Mouse (Mus musculus): ENCODE measurements at regions not wholly inside any gene's neighbourhood (a gene's known extent, or its start where the extent isn't known, plus 50 kb on each side); places are given as distances from the start of the nearest gene placed in this dataset.

DNA sequence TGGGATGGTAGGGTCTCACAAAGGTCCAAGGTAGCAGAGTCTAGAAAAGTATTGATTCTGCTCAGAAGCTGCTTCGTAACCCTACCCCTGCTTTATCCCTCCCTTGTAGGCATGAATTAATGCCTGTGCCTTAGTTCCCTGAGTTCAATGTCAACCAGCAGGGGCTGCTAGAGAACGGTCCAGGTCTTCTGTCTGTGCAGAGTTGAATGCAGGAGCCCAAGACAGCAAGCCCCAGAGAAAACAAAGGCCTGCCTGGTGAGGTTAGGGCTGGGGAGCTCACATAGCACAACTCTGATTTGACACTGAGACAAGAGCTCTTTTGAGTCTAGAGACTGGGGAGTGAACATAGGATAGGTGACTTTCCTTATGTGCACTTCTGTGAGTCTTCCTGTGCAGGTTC, 56.6 kb downstream of the Olig3 start:
- H3K27me3 ChIP-seq = no peaks in the 10 kb centered on the region
- no peak overlapping the region for H3K9ac ChIP-seq
- H3K4me1 ChIP-seq (replicated peaks) = no peaks in the 10 kb centered on the region
- H3K4me2 ChIP-seq = no peak overlapping the region
- H3K4me3 ChIP-seq = no peak overlapping the region
- 49% methylated on average over 2 of the region's 2 CpGs for WGBS
- no peaks in the 10 kb centered on the region for H3K36me3 ChIP-seq
- no peak for ATAC-seq (replicated peaks; ENCODE audit: insufficient number of reproducible peaks, insufficient read depth, low FRiP score, low read depth)
- H3K27ac ChIP-seq = no peak overlapping the region
- no peaks in the 10 kb centered on the region for H3K9me3 ChIP-seq (replicated peaks)

DNA sequence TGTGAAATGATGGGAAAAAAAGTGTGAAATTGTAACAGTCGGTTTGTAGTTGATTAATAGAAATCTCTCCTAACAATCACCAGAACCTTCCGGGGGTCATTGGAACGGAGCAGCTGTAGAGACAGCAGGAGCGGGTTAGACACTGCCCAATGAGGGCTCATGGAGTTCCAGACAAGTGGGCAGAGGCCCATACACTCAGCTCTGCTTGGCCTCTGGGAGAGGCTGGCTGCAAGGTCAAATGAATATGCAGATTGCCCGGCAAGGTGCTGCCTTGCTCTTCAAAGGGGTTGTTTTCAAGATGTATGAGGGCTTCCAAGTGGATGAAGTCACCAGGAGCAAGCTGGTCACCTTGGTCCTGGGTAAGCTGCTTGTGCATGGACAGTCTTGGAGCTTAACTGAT, 57.6 kb downstream of the Olig3 start:
- Histone ChIP-seq H3K9me3 (replicated peaks) (no peaks in the 10 kb centered on the region), H3K9ac (no peak overlapping the region), H3K4me1 (replicated peaks) (no peaks in the 10 kb centered on the region), H3K36me3 (no peaks in the 10 kb centered on the region), H3K4me3 (no peak overlapping the region), H3K27me3 (no peaks in the 10 kb centered on the region), H3K27ac (no peak overlapping the region), H3K4me2 (no peak overlapping the region)
- ATAC-seq (replicated peaks; ENCODE audit: insufficient number of reproducible peaks, insufficient read depth, low FRiP score, low read depth) = no peak
- 51% methylated on average over 5 of the region's 5 CpGs for WGBS

DNA sequence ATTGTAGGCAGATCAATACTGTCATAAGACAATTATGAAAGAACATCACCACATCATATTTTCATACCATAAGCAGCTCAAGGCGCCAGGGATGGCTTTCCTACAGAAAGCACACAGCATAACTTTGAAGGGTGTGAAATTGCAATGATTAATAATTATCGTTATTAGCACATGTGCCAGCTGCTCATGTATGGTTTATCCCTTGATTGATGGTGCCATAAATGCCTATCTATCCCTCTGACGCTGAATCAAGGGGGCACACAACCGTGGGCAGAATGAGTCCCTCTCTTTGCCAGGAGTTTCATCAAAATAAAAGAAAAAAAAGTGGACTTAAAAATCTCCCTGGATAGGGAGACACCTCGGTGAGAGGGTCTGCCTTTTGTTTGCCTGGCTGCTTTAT, 58.5 kb downstream of the Olig3 start:
- Histone ChIP-seq H3K27me3 (no peaks in the 10 kb centered on the region), H3K4me3 (no peak overlapping the region), H3K36me3 (no peaks in the 10 kb centered on the region), H3K9ac (no peak overlapping the region), H3K4me2 (no peak overlapping the region), H3K9me3 (replicated peaks) (no peaks in the 10 kb centered on the region), H3K4me1 (replicated peaks) (no peaks in the 10 kb centered on the region), H3K27ac (no peak overlapping the region)
- ATAC-seq (replicated peaks; ENCODE audit: insufficient number of reproducible peaks, insufficient read depth, low FRiP score, low read depth) = no peak
- WGBS = 61% methylated on average over 5 of the region's 5 CpGs

DNA sequence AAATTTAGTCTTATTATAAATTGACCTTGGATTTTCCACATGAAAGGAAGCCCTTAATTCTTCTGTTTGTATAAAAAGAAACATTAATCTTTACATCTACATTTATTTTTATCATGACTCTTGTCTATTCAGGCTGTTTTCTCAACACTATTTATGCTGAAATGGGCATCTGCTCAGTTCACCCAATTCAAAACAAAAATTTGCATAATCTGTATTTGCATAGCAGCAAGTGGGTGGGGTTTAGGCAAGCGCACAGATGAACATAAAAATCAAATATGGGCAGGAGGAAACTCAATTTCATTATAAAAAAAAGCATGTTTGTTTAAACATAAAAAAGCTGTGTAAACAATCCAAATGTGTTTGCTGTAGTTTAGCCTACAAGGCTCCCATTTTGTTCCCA, 67.7 kb downstream of the Olig3 start:
- no peak for ATAC-seq (replicated peaks; ENCODE audit: insufficient number of reproducible peaks, insufficient read depth, low FRiP score, low read depth)
- no peaks in the 10 kb centered on the region for H3K4me1 ChIP-seq (replicated peaks)

DNA sequence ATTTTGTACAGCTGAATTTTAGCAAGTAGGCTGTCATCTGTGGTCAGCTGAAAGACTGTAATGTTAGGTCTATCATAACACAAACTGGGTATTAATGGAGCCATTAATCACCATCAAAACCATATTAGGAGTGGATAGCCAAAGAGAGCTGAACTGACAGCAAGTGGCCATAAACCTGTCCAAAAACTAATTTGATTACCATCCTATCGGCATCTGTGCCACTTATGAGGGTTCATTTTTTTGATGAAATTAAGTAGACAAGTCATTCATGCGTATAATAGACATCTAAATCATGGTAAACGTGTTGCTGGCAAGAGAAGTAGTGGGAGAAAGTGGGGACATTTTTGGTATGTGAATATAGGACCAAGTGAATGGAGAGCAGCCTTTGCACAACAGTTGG, 68.6 kb downstream of the Olig3 start:
- 67% methylated on average over 3 of the region's 3 CpGs for WGBS

More for the DNA sequence above, 67.7 kb downstream of the Olig3 start:
- H3K4me2 ChIP-seq = no peak overlapping the region
- WGBS = 67% methylated on average over 1 of the region's 1 CpGs
- no peaks in the 10 kb centered on the region for H3K27me3 ChIP-seq
- H3K27ac ChIP-seq = no peak overlapping the region
- H3K9me3 ChIP-seq (replicated peaks) = no peaks in the 10 kb centered on the region
- no peak overlapping the region for H3K4me3 ChIP-seq
- H3K36me3 ChIP-seq = no peaks in the 10 kb centered on the region
- no peak overlapping the region for H3K9ac ChIP-seq

DNA sequence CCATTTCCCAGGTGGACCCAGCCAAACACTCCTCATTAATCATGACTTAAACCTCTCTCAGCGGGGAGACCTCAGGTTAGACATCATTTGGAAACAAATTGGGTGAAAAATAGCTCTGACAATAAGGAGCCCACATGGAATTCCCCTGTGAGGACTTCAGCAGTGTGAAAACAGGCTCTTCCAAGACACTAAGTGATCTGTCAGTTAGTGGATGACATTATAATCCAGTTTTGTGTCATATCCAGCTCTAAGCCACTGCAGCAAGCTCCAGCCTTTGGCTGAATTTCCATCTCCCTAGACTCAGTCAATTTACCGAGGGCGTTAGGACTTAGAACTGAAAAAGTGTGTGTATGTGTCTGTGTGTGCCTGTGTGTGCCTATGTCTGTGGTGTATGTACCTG, 70.5 kb downstream of the Olig3 start:
- Histone ChIP-seq H3K4me1 (replicated peaks) (no peaks in the 10 kb centered on the region), H3K4me2 (no peak overlapping the region), H3K27ac (no peak overlapping the region), H3K9me3 (replicated peaks) (no peaks in the 10 kb centered on the region), H3K27me3 (no peaks in the 10 kb centered on the region), H3K9ac (no peak overlapping the region), H3K4me3 (no peak overlapping the region), H3K36me3 (no peaks in the 10 kb centered on the region)
- 83% methylated on average over 3 of the region's 3 CpGs for WGBS
- no peak for ATAC-seq (replicated peaks; ENCODE audit: insufficient number of reproducible peaks, insufficient read depth, low FRiP score, low read depth)

More for the DNA sequence above, 68.6 kb downstream of the Olig3 start:
- Histone ChIP-seq H3K9ac (no peak overlapping the region), H3K4me1 (replicated peaks) (no peaks in the 10 kb centered on the region), H3K4me3 (no peak overlapping the region), H3K27me3 (no peaks in the 10 kb centered on the region), H3K9me3 (replicated peaks) (no peaks in the 10 kb centered on the region), H3K27ac (no peak overlapping the region), H3K4me2 (no peak overlapping the region), H3K36me3 (no peaks in the 10 kb centered on the region)
- ATAC-seq (replicated peaks; ENCODE audit: insufficient number of reproducible peaks, insufficient read depth, low FRiP score, low read depth) = no peak

DNA sequence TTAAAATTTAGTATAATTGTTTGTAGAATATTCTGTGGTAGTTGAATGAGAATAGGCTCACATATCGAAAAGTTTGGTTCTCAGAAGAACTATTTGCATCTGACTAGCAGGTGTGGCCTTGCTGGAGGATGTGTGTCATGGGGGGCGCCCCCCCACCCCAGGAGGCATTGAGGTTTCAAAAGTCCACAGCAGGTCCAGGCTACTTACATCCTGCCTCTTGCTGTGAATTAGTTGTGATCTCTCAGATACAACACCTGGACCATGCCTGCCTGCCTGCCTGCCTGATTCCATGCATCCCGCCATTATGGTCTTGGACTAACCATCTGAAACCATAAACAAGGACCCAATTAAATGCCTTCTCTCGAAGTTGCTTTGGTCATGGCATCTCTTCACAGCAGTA, 76.2 kb downstream of the Olig3 start:
- H3K4me2 ChIP-seq = no peak overlapping the region
- no peaks in the 10 kb centered on the region for H3K36me3 ChIP-seq
- H3K9me3 ChIP-seq (replicated peaks) = no peaks in the 10 kb centered on the region
- no peaks in the 10 kb centered on the region for H3K4me1 ChIP-seq (replicated peaks)
- no peaks in the 10 kb centered on the region for H3K27me3 ChIP-seq
- 76% methylated on average over 4 of the region's 4 CpGs for WGBS
- H3K9ac ChIP-seq = no peak overlapping the region
- H3K27ac ChIP-seq = no peak overlapping the region
- no peak for ATAC-seq (replicated peaks; ENCODE audit: insufficient number of reproducible peaks, insufficient read depth, low FRiP score, low read depth)
- no peak overlapping the region for H3K4me3 ChIP-seq

DNA sequence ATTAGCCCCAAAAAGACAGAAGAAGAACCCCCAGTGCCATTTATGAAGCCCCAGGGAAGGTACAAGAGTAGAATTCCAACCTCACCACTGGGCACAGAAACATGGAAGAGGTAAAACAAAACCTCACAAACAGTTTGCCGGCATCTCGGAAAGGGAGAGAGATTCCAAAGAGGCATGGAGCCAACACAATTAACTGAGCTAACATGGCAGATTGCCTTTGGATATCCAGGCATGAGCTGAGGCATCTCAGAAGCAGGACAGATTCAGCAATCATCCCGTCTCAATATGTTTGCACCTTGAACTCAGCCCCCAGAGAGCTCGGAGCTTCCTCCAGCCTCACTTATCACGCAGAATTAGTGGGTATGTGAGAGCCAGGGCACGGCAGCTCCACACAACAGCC, 78.3 kb downstream of the Olig3 start:
- WGBS = 71% methylated on average over 6 of the region's 6 CpGs
- no peaks in the 10 kb centered on the region for H3K9me3 ChIP-seq (replicated peaks)

DNA sequence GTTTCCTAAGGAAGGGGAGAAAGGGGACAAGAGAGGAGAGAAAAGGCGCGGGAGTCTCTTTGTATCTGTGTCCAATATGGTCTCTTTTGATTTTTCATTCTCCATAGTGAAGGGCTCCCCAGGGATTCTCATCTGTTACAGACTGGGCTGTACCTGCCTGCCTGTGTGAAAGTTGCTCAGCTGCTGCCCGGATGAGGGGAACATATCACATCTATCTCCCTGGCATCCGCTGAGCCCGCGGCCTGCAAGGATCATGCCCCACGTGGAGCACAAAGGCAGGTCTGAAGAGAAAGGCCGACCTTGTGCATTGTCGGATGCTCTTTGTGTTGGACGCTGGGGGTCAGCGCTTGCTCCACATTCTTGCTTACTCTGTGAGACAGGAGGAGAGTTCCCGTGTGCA, 85.5 kb downstream of the Olig3 start:
- H3K9me3 ChIP-seq (replicated peaks) = no peaks in the 10 kb centered on the region
- no peaks in the 10 kb centered on the region for H3K27me3 ChIP-seq
- no peak overlapping the region for H3K4me3 ChIP-seq
- H3K27ac ChIP-seq = no peak overlapping the region
- H3K9ac ChIP-seq = no peak overlapping the region
- no peaks in the 10 kb centered on the region for H3K36me3 ChIP-seq
- no peak for ATAC-seq (replicated peaks; ENCODE audit: insufficient number of reproducible peaks, insufficient read depth, low FRiP score, low read depth)
- 53% methylated on average over 12 of the region's 12 CpGs for WGBS
- no peaks in the 10 kb centered on the region for H3K4me1 ChIP-seq (replicated peaks)
- H3K4me2 ChIP-seq = no peak overlapping the region

More for the DNA sequence above, 78.3 kb downstream of the Olig3 start:
- H3K4me2 ChIP-seq = no peak overlapping the region
- H3K9ac ChIP-seq = no peak overlapping the region
- no peak overlapping the region for H3K27ac ChIP-seq
- H3K36me3 ChIP-seq = no peaks in the 10 kb centered on the region
- no peaks in the 10 kb centered on the region for H3K27me3 ChIP-seq
- H3K4me1 ChIP-seq (replicated peaks) = no peaks in the 10 kb centered on the region
- no peak for ATAC-seq (replicated peaks; ENCODE audit: insufficient number of reproducible peaks, insufficient read depth, low FRiP score, low read depth)
- no peak overlapping the region for H3K4me3 ChIP-seq

DNA sequence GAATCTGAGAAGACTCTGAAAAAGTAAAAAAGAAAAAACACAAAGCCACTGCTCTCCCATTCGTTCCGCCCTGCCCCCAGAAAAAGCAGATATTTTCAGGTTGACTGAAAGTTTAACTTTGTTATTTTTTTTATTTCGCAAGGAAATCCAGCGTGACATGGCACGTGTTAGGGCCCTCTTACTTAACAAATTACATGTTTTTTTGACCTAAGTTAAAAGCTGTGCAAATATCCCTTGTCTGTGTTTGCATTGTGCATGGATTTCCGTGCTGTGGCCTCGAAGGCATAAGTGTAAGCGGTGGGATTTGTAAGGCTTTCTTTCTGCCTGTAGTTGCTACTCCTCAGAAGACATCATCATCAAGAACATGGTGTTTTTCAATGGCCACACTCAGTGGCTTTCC, 87.2 kb downstream of the Olig3 start:
- Histone ChIP-seq H3K4me1 (replicated peaks) (no peaks in the 10 kb centered on the region), H3K27ac (no peak overlapping the region), H3K4me2 (no peak overlapping the region), H3K9me3 (replicated peaks) (no peaks in the 10 kb centered on the region), H3K36me3 (no peaks in the 10 kb centered on the region), H3K27me3 (no peaks in the 10 kb centered on the region), H3K4me3 (no peak overlapping the region), H3K9ac (no peak overlapping the region)
- ATAC-seq (replicated peaks; ENCODE audit: insufficient number of reproducible peaks, insufficient read depth, low FRiP score, low read depth) = no peak
- WGBS = 56% methylated on average over 8 of the region's 8 CpGs

DNA sequence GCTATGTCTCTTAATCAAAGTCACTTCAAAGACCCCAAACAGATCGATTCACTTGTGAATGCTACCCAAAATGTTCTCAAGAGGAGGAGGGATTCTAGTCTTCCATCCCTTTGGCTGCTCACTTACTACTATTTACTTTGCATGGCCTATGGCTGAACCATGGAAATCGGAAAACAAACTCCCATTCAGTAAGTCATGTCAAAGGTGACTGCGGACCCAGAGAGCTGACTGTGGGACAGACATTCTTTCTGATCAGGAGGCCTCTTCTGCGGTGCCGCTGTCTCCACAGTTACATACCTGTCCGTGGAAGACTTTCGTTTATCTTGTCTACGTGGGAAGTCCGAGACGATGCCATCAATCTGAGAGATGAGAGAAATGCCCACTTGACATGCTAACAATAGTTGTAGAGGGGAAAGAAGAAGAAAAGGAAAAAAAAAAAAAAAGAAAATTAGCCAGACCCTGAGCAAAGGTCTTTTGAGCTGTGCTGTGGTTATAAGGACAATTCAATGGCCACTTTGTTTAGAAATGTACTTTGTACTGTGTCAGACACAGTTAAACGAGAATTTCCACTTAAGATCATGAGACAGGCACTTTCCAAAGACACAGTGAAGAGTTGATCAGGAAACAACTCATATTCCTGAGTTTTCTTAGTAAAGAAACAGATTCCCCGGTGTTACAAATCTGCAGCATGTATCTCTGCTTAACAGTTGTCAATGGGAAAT, 92.7 kb downstream of the Olig3 start:
- H3K4me3 ChIP-seq = no peak overlapping the region
- no peak overlapping the region for H3K4me2 ChIP-seq
- H3K4me1 ChIP-seq (replicated peaks) = no peaks in the 10 kb centered on the region
- H3K27ac ChIP-seq = no peak overlapping the region
- no peak overlapping the region for H3K9ac ChIP-seq
- ATAC-seq (replicated peaks; ENCODE audit: insufficient number of reproducible peaks, insufficient read depth, low FRiP score, low read depth) = no peak
- WGBS = 64% methylated on average over 12 of the region's 12 CpGs
- no peaks in the 10 kb centered on the region for H3K36me3 ChIP-seq
- H3K9me3 ChIP-seq (replicated peaks) = no peaks in the 10 kb centered on the region
- H3K27me3 ChIP-seq = no peaks in the 10 kb centered on the region

DNA sequence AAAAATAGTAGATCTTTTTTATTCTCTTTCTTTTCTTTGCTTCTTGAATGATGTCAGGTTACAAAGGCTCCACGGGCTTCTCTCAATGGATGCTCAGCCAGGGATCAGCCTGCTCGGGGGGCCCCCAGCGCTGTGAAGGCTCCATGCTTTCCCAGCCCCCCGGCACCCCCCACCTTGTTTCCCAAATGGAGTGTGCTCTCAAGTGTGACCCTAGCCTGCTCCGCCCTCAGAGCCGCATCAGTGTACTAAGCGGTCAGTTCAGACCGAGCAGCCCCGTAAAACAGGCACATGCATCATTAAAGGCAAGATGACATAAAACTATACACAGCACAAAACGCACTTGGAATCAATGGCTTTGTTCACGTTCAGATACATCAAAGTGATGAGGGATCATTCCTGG, 102.7 kb downstream of the Olig3 start:
- Histone ChIP-seq H3K9me3 (replicated peaks) (no peaks in the 10 kb centered on the region), H3K27ac (no peak overlapping the region), H3K36me3 (no peaks in the 10 kb centered on the region), H3K4me2 (no peak overlapping the region), H3K4me1 (replicated peaks) (no peaks in the 10 kb centered on the region), H3K9ac (no peak overlapping the region), H3K4me3 (no peak overlapping the region), H3K27me3 (no peaks in the 10 kb centered on the region)
- no peak for ATAC-seq (replicated peaks; ENCODE audit: insufficient number of reproducible peaks, insufficient read depth, low FRiP score, low read depth)
- WGBS = 74% methylated on average over 11 of the region's 11 CpGs

Data from heart, embryonic 15.5 days (tissue).